Mouse (Mus musculus) common myeloid progenitor, adult 5-6 weeks (primary cell): ENCODE data around the gene Dock10. TPM values are rescaled to one million over a fixed set of nuclear protein-coding genes. Genes with fewer than 3 reads are reported as not detected.
A peak's percentile ranks its signal among the peaks of the same experiment; 100 is the strongest.

Experiments
- ATAC-seq: replicated peaks from 2 replicates; pipeline ENCODE4 v1.8.0; 2016; ENCODE audit warnings: low read depth, mild to moderate bottlenecking, moderate TSS enrichment, inconsistent platforms; ENCODE audit not compliant: poor library complexity, severe bottlenecking
- total RNA-seq: library from RNA; stranded (forward); fragments of 200-1000, 187-1606 nt; gene quantifications from 2 replicates; pipeline ENCODE4 v1.2.3, GENCODE M21; 2017

Dock10 gene
- total RNA-seq, 1 experiment from 2014 or later, result 126 TPM

- ATAC-seq, result no peak
Measured at GRCm38 (mm10) chr1:80730174-80730573, 28.2 kb downstream of the Dock10 start.

GRCm38 (mm10) chr1:80728183-80728582 is 30.1 kb downstream of the Dock10 start:
- ATAC-seq, result peak; percentile 57

- no peak for ATAC-seq
Measured at GRCm38 (mm10) chr1:80727403-80727802, 30.9 kb downstream of the Dock10 start.

GRCm38 (mm10) chr1:80722647-80723046 is 35.7 kb downstream of the Dock10 start:
- ATAC-seq, result peak; percentile 72

- ATAC-seq, result 0 out of 2 replicates have a peak, but pooled peaks have one; percentile 11
Measured at GRCm38 (mm10) chr1:80722001-80722400, 36.3 kb downstream of the Dock10 start.

- ATAC-seq, result no peak
Measured at GRCm38 (mm10) chr1:80721181-80721580, 37.1 kb downstream of the Dock10 start.

DNA sequence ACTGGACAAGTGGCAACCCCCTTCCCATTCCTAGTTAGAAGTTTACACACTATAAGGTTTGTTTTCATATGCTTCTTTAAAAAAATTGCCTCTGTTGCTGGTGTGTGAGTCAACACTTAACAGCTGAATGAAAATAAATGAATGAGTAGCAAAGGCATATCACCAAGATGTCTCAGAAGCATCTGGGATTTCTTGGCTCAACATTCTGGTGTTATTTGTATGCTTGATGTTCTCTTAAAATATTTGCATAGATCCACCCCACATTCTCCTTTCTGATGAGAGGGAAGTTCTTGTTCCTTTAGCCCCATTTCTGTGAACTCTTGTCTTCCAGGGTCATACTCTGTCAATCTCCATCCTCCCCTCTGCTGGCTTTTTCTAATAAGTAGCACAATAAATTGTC is 38.2 kb downstream of the Dock10 start:
- no peak for ATAC-seq

DNA sequence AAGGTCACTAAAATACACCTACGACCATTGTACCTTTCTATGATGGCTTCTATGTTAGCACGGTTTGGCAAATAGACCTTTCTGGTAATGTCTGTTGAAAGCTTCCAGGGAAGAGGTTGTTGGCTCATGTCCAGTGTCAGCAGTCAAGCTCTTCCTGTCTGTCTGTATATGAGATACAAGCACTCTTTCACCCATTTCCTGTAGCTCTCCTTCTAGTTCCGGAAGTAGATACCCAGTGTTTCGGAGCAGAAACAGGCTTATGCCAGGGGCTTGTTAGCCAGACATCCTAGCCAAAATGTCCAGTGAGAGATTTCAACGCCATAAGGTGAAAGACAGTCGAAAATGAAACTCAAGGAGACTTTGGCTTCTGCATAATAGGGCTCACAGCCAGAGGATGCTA is 38.9 kb downstream of the Dock10 start:
- 0 out of 2 replicates have a peak, but pooled peaks have one; percentile 9 for ATAC-seq

DNA sequence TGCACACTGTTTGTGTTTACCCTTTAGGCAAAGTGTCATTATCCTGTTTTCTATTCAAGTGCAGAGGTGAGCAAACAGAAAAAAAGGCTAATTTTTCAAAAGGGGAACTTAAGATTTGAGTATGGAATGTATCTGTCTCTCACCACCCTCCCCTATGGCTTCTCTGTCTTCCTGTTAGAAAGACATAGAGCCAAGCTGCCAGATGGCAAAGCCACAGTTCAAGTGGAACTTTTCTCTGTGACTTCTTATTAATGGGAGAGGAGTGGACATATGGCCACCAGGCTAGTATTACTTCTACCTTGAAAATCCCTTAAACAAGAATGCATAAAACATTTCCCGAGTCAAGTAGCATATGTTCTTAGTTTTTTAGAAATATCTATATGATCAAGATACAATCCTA is 39.7 kb downstream of the Dock10 start:
- peak; percentile 28 for ATAC-seq

- peak; percentile 24 for ATAC-seq
Measured at GRCm38 (mm10) chr1:80715917-80716316, 42.4 kb downstream of the Dock10 start.

DNA sequence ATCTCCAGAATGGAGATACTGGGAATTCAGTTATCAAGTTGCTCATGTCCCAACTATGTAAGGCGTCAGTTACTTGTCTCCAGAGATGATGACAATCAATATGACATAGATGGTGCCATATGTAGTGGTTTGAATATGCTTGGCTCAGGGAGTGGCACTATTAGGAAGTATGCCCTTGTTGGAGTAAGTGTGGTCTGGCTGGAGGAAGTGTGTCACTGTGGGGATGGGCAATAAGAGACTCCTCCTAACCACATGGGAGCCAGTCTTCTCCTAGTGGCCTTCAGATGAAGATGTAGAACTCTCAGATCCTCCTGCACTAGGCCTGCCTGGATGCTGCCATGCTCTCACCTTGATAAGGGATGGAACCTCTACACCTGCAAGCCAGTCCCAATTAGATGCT is 44.4 kb downstream of the Dock10 start:
- peak; percentile 37; the same call in 1 of the 2 replicates for ATAC-seq

- no peak for ATAC-seq
Measured at GRCm38 (mm10) chr1:80710607-80711261, 47.6 kb downstream of the Dock10 start.

GRCm38 (mm10) chr1:80710097-80710541 is 48.2 kb downstream of the Dock10 start:
- no peak for ATAC-seq

GRCm38 (mm10) chr1:80709299-80709698 is 49.0 kb downstream of the Dock10 start:
- no peak for ATAC-seq

GRCm38 (mm10) chr1:80703279-80703678 is 55.0 kb downstream of the Dock10 start:
- peak; percentile 39 for ATAC-seq

DNA sequence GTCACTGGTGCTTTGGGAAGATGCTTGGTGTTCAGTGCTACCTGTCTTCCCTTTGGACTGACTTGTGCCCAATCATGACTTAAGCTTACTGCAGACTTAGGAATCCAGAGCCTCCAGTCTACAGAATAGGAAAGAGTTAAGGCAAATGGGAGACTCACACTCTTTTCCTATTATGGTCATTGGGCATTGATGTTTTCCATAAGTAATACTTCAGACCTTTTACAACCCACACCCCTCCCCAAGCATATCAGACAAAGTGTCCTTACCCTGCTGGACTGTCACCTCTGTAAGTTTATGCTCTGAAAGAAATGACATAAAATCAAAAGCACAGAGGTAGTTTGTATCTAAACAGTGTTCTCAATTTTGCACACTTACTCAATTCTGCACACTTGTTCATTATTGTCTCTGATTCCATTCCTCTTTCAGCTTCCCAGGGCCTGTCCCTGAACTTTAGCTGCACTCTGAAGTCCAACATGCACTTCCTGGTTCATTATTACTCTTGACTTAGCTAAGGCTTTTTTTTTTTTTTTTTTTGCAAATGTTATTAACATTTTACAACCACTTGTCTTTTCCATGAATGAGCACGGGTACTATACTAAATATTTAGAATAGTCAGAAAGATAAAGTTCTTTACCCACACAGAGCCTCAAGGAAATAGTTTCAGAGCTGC is 82.2 kb downstream of the Dock10 start:
- ATAC-seq, result no peak

- peak; percentile 67 for ATAC-seq
Measured at GRCm38 (mm10) chr1:80671730-80672129, 86.6 kb downstream of the Dock10 start.

DNA sequence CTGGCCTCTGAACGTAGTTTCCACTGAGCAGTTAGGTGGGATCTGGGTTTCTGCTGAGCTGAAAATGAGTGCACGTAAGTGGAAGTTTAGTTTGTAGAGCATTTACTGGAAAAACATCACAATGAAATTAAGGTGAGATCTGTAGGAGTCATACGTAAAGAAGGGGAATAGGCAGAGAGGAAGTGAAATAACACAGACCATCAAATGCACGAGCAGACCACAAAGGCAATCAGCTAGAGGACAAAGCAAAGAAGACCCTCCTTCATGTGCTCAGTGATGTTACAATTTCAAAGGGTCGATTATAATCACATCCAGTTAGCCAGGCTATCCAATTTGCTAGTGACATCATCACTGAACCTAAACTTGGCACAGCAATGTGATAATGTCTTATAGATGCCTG is 87.3 kb downstream of the Dock10 start:
- peak; percentile 43 for ATAC-seq

DNA sequence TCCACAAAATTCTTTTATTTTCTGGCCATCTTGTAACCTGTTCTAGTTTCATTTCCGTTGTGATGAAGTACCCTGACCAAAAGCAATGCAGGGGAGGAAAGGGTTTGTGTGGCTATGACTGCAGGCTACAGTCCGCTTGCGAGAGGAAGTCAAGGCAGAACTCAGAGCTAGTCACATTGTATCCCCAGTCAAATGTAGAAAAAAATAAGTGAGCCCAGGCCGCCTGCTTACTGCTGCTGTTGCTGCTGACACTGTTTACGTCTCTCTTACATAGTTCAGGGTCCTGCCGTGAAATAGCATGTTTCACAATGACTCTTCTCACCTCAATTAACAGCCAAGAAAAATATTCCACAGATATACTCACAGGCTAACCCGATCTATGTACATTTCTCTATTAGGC is 87.9 kb downstream of the Dock10 start:
- ATAC-seq, result peak; percentile 55

GRCm38 (mm10) chr1:80665761-80666160 is 92.6 kb downstream of the Dock10 start:
- ATAC-seq, result peak; percentile 64

GRCm38 (mm10) chr1:80665161-80665560 is 93.2 kb downstream of the Dock10 start:
- peak; percentile 88 for ATAC-seq
